Mouse (Mus musculus): ENCODE measurements around the gene Htra2.

Gene Htra2

GRCm38 (mm10) chr6:83054871-83055431 lies at the start of gene Htra2:
TSS of gene Htra2 (minus strand) at chr6:83055273.
- no peak for DNase-seq (ENCODE audit: low read depth, low spot score)

GRCm38 (mm10) chr6:83104158-83104557 lies 49.1 kb upstream of the Htra2 start:
- no peak for DNase-seq (ENCODE audit: low read depth, low spot score)

- no peak for DNase-seq (ENCODE audit: low read depth, low spot score)
Observed at GRCm38 (mm10) chr6:83103130-83103650, 48.1 kb upstream of the Htra2 start.

GRCm38 (mm10) chr6:83101688-83102556 lies 46.8 kb upstream of the Htra2 start:
- DNase-seq (ENCODE audit: low read depth, low spot score): peak; percentile 52

DNA sequence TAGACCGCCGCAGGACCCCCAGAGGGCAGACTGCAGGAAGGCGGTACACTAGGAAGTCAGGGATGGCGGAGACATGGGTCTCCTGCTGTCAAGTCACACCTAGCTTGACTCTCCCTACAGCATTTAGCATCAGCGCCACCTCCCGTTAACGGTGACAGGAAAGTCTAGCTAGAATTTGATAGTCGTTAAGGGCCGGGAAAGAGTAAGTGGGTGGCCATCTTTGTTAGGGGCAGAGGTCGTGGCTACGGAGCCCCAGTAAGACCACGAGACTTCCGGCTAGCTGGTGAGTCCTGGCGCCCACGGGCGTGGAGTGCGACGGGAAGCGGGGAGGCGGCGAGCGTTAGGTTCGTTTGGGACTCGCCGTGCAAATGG lies 46.2 kb upstream of the Htra2 start, which contains the start of the genes Ccdc142 and Gm42688:
TSS of gene Ccdc142 (plus strand) at position 286 of the 372 bp plus-strand sequence.
TSS of gene Gm42688 (plus strand) at position 302 of the 372 bp plus-strand sequence.
- DNase-seq (ENCODE audit: low read depth, low spot score): peak; percentile 82

DNA sequence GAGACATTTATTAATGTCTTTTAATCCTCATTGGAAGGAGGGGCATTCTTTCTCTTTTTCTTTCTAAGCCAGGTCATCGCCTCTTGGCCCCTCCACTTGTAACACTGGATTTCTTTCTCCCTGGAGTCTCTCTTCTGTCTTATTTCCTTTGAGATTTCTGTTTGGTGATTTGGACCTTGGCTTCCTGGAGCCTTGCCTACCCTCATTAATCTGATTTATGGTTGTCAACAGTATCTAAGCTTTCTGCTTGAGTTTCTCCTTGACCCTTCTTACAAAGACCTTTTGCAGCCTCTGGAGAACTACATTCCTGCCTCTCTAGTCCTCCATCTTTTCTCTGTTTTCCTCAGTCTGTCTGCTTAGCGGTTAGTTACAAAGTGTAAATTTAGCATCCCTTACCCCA lies 43.3 kb upstream of the Htra2 start:
- no peak for DNase-seq (ENCODE audit: low read depth, low spot score)

GRCm38 (mm10) chr6:83095968-83096367 lies 40.9 kb upstream of the Htra2 start:
- DNase-seq (ENCODE audit: low read depth, low spot score): no peak

DNA sequence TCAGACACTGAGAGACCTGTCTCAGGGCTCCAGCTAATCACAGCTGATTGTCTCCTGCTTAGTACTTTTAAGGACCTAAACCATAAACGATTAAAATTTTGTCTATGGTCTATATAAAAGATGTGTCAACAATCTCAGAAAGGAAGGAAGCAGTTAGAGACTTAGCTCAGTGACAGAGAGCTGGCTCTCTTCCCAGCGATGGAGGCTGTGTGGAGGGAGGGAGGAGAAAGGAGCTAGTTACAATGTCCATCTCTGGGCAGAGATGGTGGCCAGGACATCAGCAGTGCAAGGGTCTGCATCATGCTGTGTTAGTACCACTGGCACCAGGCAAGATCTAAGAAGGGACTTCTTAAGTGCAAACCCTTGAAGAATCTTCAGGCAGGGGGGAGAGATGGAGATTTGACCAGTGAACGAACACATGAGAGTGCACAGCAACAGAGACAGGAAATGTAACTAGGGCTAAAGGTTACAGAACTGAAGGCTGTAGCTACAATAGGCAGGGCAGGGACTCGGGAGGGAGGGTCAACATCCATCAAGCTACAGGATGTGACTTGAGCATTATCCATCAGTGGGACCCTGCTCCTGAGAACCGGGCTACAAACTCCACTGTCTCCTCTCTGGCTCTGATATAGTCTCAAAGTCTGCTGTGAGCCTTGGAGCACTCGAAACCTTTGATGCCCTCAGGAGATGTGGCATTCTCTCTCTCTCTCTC lies 37.5 kb upstream of the Htra2 start:
- DNase-seq (ENCODE audit: low read depth, low spot score): no peak

- no peak for DNase-seq (ENCODE audit: low read depth, low spot score)
Observed at GRCm38 (mm10) chr6:83087926-83088260, 32.8 kb upstream of the Htra2 start.

DNA sequence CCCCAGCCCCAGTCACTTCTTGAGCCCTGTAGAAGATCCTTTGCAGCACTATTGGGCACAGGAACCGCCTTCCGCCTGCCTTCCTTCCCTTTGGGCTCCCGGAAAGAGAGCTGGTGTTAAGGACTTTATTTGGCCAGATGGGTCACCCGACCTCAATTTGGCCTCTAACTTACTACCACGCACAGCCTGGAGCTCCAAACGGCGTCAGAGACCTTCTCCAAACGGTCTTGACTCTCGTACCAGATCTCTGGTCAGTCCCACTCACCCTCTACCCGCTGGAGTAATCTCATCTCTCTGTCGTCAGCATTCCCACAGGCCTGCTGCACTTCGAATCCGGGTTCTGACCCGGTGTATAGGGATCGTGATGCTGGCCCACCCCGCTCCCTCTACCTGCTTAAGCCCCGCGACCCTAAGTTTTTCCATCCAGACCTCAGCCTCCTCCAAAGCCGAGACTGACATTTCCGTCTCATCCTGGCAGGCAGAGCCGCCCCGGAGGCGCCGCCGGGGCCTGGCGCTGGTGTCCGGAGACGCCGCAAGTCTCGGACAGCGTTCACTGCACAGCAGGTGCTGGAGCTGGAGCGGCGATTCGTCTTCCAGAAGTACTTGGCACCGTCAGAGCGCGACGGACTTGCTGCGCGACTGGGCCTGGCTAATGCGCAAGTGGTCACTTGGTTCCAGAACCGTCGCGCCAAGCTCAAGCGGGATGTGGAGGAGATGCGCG lies 32.3 kb upstream of the Htra2 start:
- DNase-seq (ENCODE audit: low read depth, low spot score): no peak

DNA sequence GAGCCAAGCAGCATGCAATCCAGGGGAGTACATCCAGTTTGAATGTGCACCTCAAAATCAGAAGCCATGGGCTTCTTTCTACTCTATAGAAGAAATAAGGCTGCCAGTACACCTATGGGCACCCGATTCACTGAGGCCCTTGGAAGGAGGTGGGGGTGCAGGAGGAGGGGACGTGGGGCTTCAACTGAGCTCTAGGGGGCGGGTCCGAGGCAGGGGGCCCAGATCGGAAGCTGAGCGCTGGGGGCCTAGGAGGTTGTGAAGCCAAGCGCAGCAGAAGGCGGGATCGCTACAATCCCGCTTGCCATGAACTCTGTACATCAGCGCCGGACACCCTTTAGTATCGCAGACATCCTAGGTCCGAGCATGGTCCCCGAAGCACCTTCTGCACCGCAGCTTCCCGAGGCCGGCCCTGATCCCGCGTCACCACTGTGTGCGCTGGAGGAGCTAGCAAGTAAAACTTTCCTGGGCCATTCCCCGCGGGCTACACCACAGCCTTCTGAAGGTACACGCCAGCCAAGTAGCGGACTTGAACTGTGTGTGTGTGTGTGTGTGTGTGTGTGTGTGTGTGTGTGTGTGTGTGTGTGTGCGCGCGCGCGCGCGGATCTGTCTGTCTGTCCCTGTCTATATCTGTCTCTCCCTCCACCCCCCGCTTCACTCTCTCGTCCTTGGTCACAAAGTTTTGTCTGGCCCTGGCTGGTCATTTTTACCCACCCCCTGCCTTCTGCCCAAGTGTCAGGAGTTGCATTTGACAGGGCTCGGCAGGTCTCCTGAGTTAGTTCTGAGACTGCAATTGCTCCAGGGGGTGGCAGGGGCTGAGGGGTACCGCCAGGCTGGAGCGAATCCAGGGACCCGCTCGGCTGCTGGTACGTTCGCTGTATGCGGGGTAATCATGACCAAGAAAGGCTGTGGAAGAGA lies 31.3 kb upstream of the Htra2 start, which contains the start of gene Lbx2:
TSS of gene Lbx2 (plus strand) at position 247 of the 915 bp plus-strand sequence.
- DNase-seq (ENCODE audit: low read depth, low spot score): no peak

- no peak for DNase-seq (ENCODE audit: low read depth, low spot score)
Observed at GRCm38 (mm10) chr6:83084477-83084876, 29.4 kb upstream of the Htra2 start.

- DNase-seq (ENCODE audit: low read depth, low spot score): no peak
Observed at GRCm38 (mm10) chr6:83083497-83083896, 28.4 kb upstream of the Htra2 start.

- DNase-seq (ENCODE audit: low read depth, low spot score): no peak
Observed at GRCm38 (mm10) chr6:83080210-83080609, 25.1 kb upstream of the Htra2 start.

GRCm38 (mm10) chr6:83078324-83078858 lies 23.3 kb upstream of the Htra2 start:
- peak; percentile 98 for DNase-seq (ENCODE audit: low read depth, low spot score)

DNA sequence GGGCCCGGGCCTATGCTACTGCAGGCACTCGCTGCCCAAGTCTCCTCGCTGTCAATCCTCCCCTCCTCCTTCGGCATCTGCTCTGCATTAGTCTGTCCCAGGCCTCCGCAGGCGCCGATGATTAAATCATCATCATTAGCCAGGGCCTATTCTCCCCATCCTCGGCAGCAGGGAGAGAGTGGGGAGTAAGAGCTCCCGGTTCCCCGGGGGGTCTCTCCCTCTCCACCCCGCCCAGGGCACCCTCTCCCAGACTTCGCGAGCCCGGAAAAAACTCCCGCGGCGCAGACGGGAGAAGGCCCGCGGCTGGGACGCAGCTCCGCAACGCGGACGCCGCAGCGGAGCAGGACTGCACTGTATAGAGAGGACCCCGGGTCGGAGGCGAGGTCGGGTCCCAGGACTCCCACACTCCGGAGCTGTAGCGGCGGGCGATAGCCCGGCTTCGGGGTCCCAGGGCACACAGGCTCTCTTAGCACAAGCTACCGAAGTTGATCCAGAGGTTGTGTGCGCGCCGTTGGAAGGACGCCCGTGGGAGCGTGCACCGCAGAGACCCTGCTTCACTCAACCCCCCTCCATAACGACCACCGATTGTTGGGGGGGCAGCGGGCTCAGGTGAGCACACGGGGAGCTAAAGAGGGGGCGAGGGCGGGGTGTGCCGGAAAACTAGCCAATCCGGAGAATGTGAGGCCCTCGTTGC lies 22.7 kb upstream of the Htra2 start, which contains the start of gene Pcgf1:
TSS of gene Pcgf1 (plus strand) at position 240 of the 694 bp plus-strand sequence.
- DNase-seq (ENCODE audit: low read depth, low spot score): no peak

- DNase-seq (ENCODE audit: low read depth, low spot score): no peak
Observed at GRCm38 (mm10) chr6:83074979-83075378, 19.9 kb upstream of the Htra2 start.

GRCm38 (mm10) chr6:83071220-83071619 lies 16.1 kb upstream of the Htra2 start:
- no peak for DNase-seq (ENCODE audit: low read depth, low spot score)

All from retina, postnatal 7 days (tissue).